Mouse (Mus musculus) kidney, adult 2 months (tissue): ENCODE measurements around the gene Mlxipl. TPM values are rescaled to one million over a fixed set of nuclear protein-coding genes. Genes with fewer than 3 reads are reported as not detected.

Experiments
- DNase-seq: peaks from one replicate; pipeline ENCODE4 v3.0.0; 2021
- H3K27ac ChIP-seq: fragments of 200-500 bp; 2 replicates; pipeline ENCODE4 v1.5.1; 2012; ENCODE audit warnings: low read depth, low read length, control low read depth, inconsistent platforms; ENCODE audit not compliant: insufficient read depth
- H3K27me3 ChIP-seq: fragments of 200-500 bp; replicated peaks from 2 replicates; pipeline ENCODE4 v1.6.1; 2012; ENCODE audit warnings: mild to moderate bottlenecking, moderate library complexity, low read length, inconsistent platforms; ENCODE audit not compliant: control insufficient read depth, insufficient read depth
- H3K36me3 ChIP-seq: fragments of 200-500 bp; 2 replicates; pipeline ENCODE4 v1.6.1; 2012; ENCODE audit warnings: mild to moderate bottlenecking, moderate library complexity, low read length, inconsistent platforms; ENCODE audit not compliant: control insufficient read depth, insufficient read depth
- H3K4me1 ChIP-seq: fragments of 200-500 bp; 2 replicates; pipeline ENCODE4 v1.6.1; 2011; ENCODE audit warnings: low read length; ENCODE audit not compliant: control insufficient read depth, insufficient read depth
- H3K4me3 ChIP-seq: fragments of 200-500 bp; 2 replicates; pipeline ENCODE4 v1.5.1; 2011; ENCODE audit warnings: mild to moderate bottlenecking, low read depth, low read length, control low read depth; ENCODE audit not compliant: insufficient read depth
- CTCF ChIP-seq: fragments of 200-500 bp; conservative IDR thresholded peaks from 2 replicates; pipeline ENCODE4 v1.5.1; 2011; ENCODE audit warnings: low read depth, mild to moderate bottlenecking, control low read depth, low read length, moderate library complexity, mixed read lengths; ENCODE audit not compliant: insufficient read depth, insufficient read length
- POLR2A ChIP-seq: fragments of 200-500 bp; IDR thresholded peaks from one replicate; pipeline ENCODE4 v1.6.1; 2011; ENCODE audit warnings: low read depth, low read length, control low read depth
- WGBS: fragments of 180-500 bp; shearing (Covaris S2); methylation state at CpG from one replicate; pipeline ENCODE4 v1.1.7; 2018; 5-methylcytosine and 5-hydroxymethylcytosine counted together
- polyA plus RNA-seq: library from polyadenylated mRNA; depleted of rRNA; stranded (reverse); fragments of >200 nt; gene quantifications from 2 replicates; pipeline ENCODE4 v1.2.3, GENCODE M21; 2012

Mlxipl gene
- polyA plus RNA-seq, 1 experiment = 144 TPM

GRCm38 (mm10) chr5:135162361-135162760 is 72.7 kb downstream of the Mlxipl start:
- no peaks in the 10 kb centered on the region for H3K27me3 ChIP-seq
- TF ChIP-seq POLR2A (no peak), CTCF (no peak)
- DNase-seq = peak; percentile 83
- peak overlapping the region; percentile 53 for H3K27ac ChIP-seq
- 42% methylated on average over 8 of the region's 8 CpGs for WGBS
- H3K4me3 ChIP-seq = no peak overlapping the region
- H3K36me3 ChIP-seq = no peaks in the 10 kb centered on the region; the same call in 1 of the 2 replicates
- peaks cover 17% of the 10 kb centered on the region; the same call in 1 of the 2 replicates for H3K4me1 ChIP-seq

DNA sequence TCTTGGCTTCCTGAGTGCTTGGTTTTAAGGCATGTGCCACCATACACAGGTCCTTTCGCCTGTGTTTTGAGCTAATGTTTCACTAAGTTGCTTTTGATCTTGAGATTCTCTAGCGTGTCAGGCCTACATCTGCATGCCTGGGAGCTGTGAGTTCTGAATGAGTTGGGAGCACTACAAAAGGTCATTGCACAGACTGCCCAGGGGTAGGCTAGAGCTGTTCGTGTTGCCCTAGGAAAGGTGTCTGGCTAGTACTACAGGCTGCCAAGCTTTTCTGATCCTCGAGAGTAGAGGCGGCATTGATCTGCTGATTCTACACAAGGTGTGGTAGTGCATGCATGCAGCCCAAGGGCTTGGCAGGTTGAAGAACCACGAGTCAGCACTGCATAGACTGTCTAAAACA is 73.1 kb downstream of the Mlxipl start:
- DNase-seq = peak; percentile 68
- Histone ChIP-seq H3K27ac (peak overlapping the region; percentile 53), H3K27me3 (no peaks in the 10 kb centered on the region), H3K4me3 (no peak overlapping the region), H3K4me1 (peaks cover 17% of the 10 kb centered on the region; the same call in 1 of the 2 replicates), H3K36me3 (no peaks in the 10 kb centered on the region; the same call in 1 of the 2 replicates)
- WGBS = 42% methylated on average over 6 of the region's 6 CpGs
- TF ChIP-seq POLR2A (no peak), CTCF (no peak)

DNA sequence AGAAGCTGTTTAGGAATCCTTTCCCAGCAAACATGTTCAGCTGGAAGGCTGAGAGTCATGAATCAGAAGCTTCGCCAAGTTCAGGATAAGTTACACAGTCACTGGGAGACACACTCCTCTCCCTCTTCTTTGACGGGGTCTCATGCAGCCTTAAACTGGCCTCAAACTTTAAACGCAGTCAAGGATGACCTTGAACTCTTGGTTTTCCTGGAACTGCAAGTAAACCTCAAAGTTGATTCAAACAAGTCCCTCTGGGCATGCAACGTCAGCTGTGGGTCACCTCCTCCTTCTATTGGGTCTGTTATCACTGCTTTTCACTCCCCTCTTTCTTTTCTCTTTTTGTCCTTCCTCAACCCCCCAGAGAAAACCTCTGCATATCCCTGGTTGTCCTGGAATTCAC is 77.2 kb downstream of the Mlxipl start:
- Histone ChIP-seq H3K4me3 (no peak overlapping the region), H3K4me1 (peaks cover 13% of the 10 kb centered on the region; the same call in 1 of the 2 replicates), H3K36me3 (no peaks in the 10 kb centered on the region; the same call in 1 of the 2 replicates), H3K27me3 (no peaks in the 10 kb centered on the region), H3K27ac (no peak overlapping the region)
- TF ChIP-seq CTCF = no peak
- no peak for DNase-seq
- 56% methylated on average over 4 of the region's 4 CpGs for WGBS

- Histone ChIP-seq H3K4me1 (peaks cover 7% of the 10 kb centered on the region; the same call in 1 of the 2 replicates), H3K36me3 (no peaks in the 10 kb centered on the region; the same call in 1 of the 2 replicates), H3K4me3 (no peak overlapping the region), H3K27ac (no peak overlapping the region), H3K27me3 (no peaks in the 10 kb centered on the region)
- 93% methylated on average over 4 of the region's 4 CpGs for WGBS
- DNase-seq = no peak
- TF ChIP-seq POLR2A = no peak
- no peak for TF ChIP-seq CTCF
Observed at GRCm38 (mm10) chr5:135167469-135167868, 77.8 kb downstream of the Mlxipl start.

DNA sequence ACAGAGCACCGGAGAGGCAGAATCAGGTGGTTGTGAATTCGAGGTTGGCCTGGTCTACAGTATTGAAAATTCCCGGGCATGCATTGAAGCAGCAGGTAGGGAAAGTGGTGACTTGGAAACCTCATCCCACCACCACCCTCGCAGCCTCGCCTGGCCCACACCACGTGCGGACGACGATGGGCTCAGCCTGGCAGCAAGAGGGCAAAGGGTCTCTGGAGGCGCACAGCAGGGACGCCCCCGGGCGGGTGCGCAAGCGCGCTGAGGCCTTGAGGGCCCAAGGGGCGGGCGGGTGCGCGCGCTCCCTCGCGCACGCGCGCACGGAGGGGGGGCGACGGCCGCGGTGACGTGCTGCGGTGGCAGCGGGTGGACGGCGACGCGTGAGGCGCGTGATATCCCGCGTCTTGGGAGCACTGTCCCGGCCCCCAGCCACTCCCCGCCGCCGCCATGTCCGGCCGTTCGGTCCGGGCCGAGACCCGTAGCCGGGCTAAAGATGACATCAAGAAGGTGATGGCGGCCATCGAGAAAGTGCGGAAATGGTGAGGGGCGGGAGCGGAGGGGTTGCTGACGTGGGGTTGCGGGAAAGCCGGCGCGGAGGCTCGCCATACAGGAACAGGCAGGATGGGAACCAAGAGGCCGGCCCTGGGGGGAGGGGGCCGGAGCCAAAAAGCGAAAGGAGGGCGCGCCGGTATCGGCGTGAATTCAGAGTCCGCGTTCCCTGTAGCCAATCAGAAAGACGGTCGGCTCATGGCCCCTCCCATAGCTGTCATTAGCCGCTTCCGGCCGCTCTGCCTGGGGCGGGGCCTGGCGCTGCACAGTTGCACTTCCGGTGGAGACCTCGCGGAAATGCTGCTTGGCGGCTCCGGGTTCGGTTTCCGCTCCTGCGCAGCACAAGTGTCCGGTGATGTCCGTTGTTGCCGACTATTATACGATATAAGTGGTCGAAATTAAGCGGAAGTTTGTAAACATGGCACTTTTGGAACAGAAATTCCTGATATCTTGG is 78.7 kb downstream of the Mlxipl start, which contains the start of gene Bcl7b:
Gene Bcl7b, plus strand, starts transcription at position 221 of the 1,000 bp plus-strand sequence.
- TF ChIP-seq POLR2A (peak; percentile 20), CTCF (no peak)
- H3K36me3 ChIP-seq = no peaks in the 10 kb centered on the region; the same call in 1 of the 2 replicates
- peak; percentile 99 for DNase-seq
- H3K4me1 ChIP-seq = peaks cover 2% of the 10 kb centered on the region; the same call in 1 of the 2 replicates
- H3K4me3 ChIP-seq = peak within 1 kb of the TSS; percentile 67
- H3K27ac ChIP-seq = peak within 1 kb of the TSS; percentile 93
- H3K27me3 ChIP-seq = no peaks in the 10 kb centered on the region
- WGBS = 1% methylated on average over 94 of the region's 95 CpGs

- no peaks in the 10 kb centered on the region; the same call in 1 of the 2 replicates for H3K36me3 ChIP-seq
- 91% methylated on average over 5 of the region's 5 CpGs for WGBS
- TF ChIP-seq POLR2A = no peak
- TF ChIP-seq CTCF = no peak
- no peaks in the 10 kb centered on the region for H3K27me3 ChIP-seq
- peaks cover 2% of the 10 kb centered on the region; the same call in 1 of the 2 replicates for H3K4me1 ChIP-seq
- H3K27ac ChIP-seq = no peak overlapping the region; the same call in 1 of the 2 replicates
- H3K4me3 ChIP-seq = peak overlapping the region; percentile 67
- no peak for DNase-seq
Observed at GRCm38 (mm10) chr5:135169479-135169878, 79.8 kb downstream of the Mlxipl start.
